ENCODE assay signal across 10 mouse cellular contexts in the genomic region with DNA sequence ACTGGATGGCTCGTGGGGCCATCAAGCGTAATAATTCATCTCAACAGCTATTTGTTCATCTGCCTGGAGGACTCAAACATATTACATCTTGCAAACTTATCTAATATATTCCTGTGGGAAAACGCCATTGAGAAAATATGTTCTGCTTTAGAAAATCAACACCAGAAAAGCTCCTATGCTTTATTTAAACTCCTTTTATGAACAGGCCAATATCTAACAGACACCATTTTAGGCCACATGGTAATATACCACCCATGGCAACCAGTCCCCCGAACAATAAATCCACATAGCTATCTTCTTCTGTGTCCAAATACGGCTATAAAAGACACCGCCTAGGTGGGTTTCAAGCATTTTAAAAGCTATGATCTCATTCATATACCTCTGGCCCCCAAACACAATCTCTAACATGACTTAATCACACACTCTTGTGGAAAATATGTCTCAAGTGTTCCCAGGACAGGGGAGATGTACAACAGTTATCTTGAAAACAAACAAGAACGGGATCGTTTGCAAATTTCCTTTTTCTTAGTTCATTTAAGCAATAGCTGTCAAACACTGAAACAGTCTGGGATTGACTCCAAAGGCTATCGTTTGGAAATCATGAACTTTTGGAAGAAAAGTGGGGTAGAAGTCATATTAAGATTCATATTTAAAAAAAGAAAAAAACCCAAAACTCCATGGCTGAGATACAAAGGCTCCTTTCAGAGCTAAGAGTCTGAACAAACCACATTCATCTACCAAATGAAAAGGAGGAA.
DNase-seq lines count a peak whose midpoint lies in the region; ATAC-seq lines count a peak whose summit lies in the region.
"Had no signal": no experiment of that assay in that cellular context is flagged by ENCODE, and none has a peak within 500 bp of the region (broad histone marks: within the 10 kb centered on the region; RNA-seq: fewer than 3 reads in every experiment).

No protein-coding gene starts in this region.

- H3K36me3 ChIP-seq in heart, embryonic 13.5 days: no peaks in the 10 kb centered on the region
- no peaks in the 10 kb centered on the region for H3K36me3 ChIP-seq in forebrain, embryonic 13.5 days (ENCODE audit: poor library complexity, severe bottlenecking)
- no peaks in the 10 kb centered on the region for H3K36me3 ChIP-seq in midbrain, embryonic 13.5 days

- H3K9me3 ChIP-seq in heart, embryonic 13.5 days: no peaks in the 10 kb centered on the region
- no peaks in the 10 kb centered on the region for H3K9me3 ChIP-seq in forebrain, embryonic 13.5 days (replicated peaks)
- H3K9me3 ChIP-seq in midbrain, embryonic 13.5 days: no peaks in the 10 kb centered on the region

- H3K9ac ChIP-seq in heart, embryonic 13.5 days: no peak overlapping the region
- H3K9ac ChIP-seq in forebrain, embryonic 13.5 days: peak overlapping the region; percentile 100
- no peak overlapping the region; the same call in 1 of the 2 replicates for H3K9ac ChIP-seq in midbrain, embryonic 13.5 days (replicated peaks)

- peaks cover 34% of the 10 kb centered on the region for H3K4me1 ChIP-seq in heart, embryonic 13.5 days
- H3K4me1 ChIP-seq in forebrain, embryonic 13.5 days: peaks cover 69% of the 10 kb centered on the region
- H3K4me1 ChIP-seq in midbrain, embryonic 13.5 days (replicated peaks): peaks cover 68% of the 10 kb centered on the region

- no peak for DNase-seq in heart, postnatal 14 days
- peak; percentile 89 for DNase-seq in adipocyte (ENCODE audit: low spot score)
- DNase-seq in ovary, postnatal 36 days (ENCODE audit: low spot score): no peak
- no peak for DNase-seq in kidney, postnatal 36 days
- no peak for DNase-seq in spleen, postnatal 4 days (ENCODE audit: low spot score in 2 of 2)
- DNase-seq: cerebellum, adult 18-20 months had no signal

- no peak overlapping the region for H3K27ac ChIP-seq in heart, embryonic 13.5 days (replicated peaks)
- peak overlapping the region; percentile 79 for H3K27ac ChIP-seq in forebrain, embryonic 13.5 days
- no peak overlapping the region for H3K27ac ChIP-seq in midbrain, embryonic 13.5 days

- ATAC-seq in heart, embryonic 13.5 days (ENCODE audit: extremely low read depth, insufficient number of reproducible peaks, low FRiP score, low TSS enrichment): no peak
- ATAC-seq in forebrain, embryonic 13.5 days: no peak
- ATAC-seq in midbrain, embryonic 13.5 days: no peak
- ATAC-seq: CD4-positive, CD25-positive, alpha-beta regulatory T cell, adult 4 months had no signal

- H3K4me3 ChIP-seq in heart, embryonic 13.5 days: no peak overlapping the region
- peak overlapping the region; percentile 85 for H3K4me3 ChIP-seq in forebrain, embryonic 13.5 days
- H3K4me3 ChIP-seq in midbrain, embryonic 13.5 days (replicated peaks): peak overlapping the region; percentile 91

- WGBS in heart, embryonic 13.5 days: 54% methylated on average over 9 of the region's 9 CpGs
- 44% methylated on average over 9 of the region's 9 CpGs for WGBS in forebrain, embryonic 13.5 days
- WGBS in midbrain, embryonic 13.5 days: 52% methylated on average over 9 of the region's 9 CpGs

- H3K4me2 ChIP-seq in heart, embryonic 13.5 days: peak overlapping the region; percentile 86
- H3K4me2 ChIP-seq in forebrain, embryonic 13.5 days: peak overlapping the region; percentile 86
- peak overlapping the region; percentile 91 for H3K4me2 ChIP-seq in midbrain, embryonic 13.5 days (replicated peaks)

- intact Hi-C loops in heart, postnatal 14 days (cut with DNase I): loop anchor here (5.0 kb wide), 1 partner anchor 212 kb away; no protein-coding TSS in a partner anchor

- no peaks in the 10 kb centered on the region for H3K27me3 ChIP-seq in heart, embryonic 13.5 days (replicated peaks)
- H3K27me3 ChIP-seq in forebrain, embryonic 13.5 days: no peaks in the 10 kb centered on the region
- H3K27me3 ChIP-seq in midbrain, embryonic 13.5 days: no peaks in the 10 kb centered on the region
